Mouse (Mus musculus) kidney, adult 8-10 months (tissue): ENCODE data around the gene Tmem30a.
A peak's percentile ranks its signal among the peaks of the same experiment; 100 is the strongest.

ENCODE experiments used
- DNase-seq, 2 experiments: peaks; one replicate each; pipeline ENCODE4 v3.0.0; 2022

Gene Tmem30a

DNA sequence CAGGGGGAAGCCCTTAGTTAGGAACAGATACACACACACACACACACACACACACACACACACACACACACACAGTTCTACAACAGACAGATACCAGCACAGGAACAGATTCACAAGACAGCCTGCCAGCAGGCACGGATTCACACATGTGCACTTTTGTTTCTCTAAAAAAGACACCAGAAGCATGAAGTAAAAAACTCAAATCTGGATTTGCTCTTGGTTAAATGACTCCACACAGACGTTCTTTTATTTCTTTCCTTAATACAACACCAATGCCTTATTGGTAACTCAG, 7.6 kb downstream of the Tmem30a start:
- DNase-seq, result no peak

DNA sequence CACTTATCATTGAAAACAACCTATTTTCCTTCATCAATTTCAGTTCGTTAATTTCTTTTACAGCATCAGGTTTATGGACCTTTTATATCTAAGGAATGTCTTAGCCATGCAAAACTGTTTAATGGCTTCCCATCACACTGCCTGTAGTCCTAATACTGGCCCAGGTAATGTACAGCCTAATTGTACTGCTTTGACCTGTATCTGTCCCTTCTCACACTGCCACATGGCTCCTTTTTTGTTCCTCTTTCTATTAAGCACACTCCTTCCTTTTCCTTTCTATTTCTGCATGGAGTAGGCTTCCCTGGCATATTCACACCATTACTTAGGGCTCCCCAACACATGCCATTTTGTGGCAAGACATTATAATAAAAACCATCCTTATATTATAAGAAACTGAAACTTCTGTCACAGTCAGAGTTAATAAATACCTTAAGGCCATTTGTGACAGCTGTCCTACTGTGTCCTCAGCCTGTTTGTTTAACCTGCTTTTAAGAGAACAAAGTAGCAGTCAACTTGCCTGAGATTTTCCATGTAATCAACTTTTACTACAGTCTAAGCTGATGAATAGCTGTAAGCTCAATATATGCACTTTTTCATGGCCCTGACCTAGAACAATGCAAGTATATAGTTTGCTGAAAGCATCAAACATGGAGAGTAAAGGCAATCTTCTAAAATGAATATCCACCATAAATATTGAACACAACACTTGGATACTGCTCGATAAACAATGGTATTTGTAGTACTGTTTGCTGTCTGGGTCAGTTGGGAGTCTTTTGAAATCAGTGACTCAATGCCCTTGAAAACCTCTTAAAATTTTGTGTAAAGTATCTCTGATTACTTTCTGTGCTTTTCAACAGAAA, 8.1 kb downstream of the Tmem30a start:
- no peak for DNase-seq

DNA sequence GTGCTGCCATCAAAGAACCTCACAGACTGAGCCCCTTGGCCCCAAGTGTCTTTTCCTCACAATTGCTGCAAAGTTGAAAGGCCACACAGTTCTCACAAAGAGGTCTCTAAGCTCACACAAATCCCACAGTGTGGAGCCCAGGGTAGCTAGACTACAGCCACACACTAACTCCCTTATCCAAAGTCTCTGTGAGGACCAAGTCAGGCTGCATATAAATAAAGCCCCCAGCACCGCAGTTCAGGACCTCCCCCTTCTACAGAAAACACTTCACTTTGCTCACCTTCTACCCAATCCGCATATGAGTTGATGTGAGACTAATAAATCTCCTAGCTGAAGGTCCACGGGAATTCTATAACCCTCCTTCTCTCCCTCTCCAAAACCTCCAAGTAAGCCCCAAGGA, 8.9 kb downstream of the Tmem30a start:
- DNase-seq, result no peak

DNA sequence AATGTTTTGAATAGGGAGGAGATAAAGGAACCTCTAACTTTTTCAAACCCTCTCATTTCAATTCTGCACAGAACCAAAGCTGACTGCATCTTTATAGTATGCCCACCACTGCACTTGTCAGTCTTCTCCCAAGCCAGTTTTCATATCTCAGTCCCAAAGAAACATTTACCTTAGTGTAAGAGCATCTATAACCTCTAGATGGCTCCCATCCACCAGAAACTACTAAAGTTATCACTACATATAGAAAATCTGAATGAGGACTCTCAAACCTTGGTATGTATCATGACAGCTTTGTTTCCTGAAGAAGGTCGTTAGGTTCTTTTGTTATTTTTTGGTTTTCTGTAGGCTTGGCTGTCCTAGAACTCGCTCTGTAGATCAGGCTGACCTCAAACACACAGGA, 14.0 kb downstream of the Tmem30a start:
- DNase-seq, result no peak

DNA sequence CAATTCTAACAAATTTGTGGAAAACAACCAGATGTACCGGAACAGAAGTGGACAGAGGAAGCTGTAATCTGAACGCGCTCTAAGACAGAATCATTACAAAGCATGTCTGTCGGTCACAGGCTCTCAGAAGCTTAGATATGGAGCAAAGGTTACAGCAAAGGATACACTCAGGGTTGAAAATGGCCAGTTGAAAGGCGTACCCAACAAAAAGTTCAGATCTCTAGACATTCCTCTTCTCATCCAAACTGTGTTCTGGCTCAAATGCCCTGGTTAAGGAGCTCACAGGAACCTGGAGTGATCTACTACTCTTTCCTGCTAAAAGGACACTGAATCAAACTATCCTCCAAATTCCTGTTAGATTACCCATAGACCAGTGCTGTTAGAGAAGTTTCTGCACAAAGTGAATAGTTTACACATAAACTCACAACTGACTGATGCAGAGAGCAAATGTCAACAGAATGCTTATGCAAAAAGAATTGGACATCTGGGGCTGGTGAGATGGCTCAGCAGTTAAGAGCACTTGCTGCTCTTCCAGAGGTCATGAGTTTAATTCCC, 26.2 kb downstream of the Tmem30a start:
- peak; percentile 18 to 41 for DNase-seq

DNA sequence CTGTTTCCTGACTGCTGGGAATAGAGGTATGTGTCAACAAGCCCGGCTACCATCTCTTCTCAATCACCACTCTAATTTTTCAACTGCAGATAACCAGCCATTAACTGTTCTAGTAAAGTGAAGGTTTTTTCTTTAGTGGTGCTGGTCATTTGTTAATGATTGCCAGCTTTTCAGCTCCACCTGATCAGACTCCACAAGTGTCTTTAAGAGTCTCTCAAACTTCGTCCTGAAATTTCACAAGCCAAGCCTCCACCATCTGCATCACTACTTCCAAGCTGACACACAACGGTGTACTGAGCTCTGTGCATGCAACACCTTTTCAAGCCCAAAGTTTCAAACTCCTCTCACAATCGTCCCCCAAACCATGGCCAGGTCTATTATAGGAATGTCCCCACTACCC, 28.0 kb downstream of the Tmem30a start:
- DNase-seq, result peak; percentile 17 to 18

DNA sequence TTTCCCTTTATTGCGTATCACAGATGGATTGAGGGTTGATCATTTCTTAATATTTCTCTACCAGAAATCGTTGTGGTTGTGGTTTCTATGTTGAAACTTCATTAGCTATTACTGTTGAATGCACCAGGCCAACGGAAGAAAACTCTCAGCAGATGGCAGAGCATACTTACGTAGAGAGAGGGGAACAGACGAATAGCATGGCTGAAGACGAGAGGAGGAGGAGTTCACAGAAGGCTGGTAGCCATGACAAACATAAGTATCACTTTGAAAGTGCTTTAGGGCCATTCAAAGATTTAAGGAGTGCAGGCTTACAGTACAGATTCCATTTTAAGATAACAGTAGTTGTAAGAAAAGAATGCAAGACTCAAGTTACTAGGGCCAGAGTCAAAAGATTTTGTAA, 30.8 kb downstream of the Tmem30a start:
- DNase-seq, result no peak

DNA sequence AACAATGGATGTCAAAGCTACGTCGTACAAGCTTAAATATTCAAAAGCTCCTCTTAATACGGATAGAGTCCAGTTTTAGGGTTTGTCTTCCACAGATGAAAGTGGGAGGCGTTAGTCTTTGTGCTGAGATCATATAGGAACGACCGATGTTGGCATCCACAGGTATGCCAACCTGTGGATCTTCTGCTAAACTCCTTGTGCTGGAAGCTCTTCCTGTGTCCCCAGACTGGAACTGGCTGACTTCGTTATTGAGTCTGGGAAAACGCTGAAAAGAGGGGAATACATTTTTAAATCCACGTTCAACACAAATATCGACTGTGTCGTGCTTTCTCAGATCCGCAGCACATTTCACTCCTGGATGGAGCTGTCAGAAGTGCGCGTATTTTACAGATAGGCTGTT, 33.2 kb downstream of the Tmem30a start:
- DNase-seq, result peak in 1 of 2 experiments; percentile 11

DNA sequence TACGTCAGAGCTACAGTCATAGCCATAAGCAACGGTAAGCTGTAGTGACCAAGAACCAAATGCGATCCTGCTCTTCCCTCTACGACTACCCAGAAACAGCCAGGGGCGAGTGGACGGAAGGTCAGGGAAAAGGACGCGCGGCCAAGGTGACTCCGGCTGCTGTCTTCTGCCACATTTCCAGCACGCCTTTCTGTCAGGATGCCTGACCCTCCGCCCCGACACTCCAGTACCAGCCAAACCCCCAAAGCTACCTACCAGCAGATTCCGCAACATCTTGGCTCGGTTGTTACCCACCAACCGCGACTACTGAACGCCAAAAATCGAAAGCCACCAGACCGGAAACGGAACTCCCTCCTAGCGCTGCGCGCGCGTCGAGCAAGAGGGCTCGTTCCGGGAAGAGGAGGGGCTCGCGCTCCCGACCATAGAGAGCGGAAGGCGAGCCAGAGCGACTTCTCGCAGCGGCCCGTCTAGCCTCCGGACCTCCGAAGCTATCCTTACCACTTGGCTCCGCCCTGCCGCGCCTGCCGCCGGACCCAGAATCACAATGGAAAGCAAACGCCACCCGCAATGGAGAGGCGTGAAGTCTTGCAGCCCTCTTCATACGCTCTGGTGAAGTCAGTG, 33.8 kb downstream of the Tmem30a start, which contains the start of gene Cox7a2:
Cox7a2 (minus strand) TSS at position 494 of the 621 bp plus-strand sequence.
- DNase-seq, result peak; percentile 97

DNA sequence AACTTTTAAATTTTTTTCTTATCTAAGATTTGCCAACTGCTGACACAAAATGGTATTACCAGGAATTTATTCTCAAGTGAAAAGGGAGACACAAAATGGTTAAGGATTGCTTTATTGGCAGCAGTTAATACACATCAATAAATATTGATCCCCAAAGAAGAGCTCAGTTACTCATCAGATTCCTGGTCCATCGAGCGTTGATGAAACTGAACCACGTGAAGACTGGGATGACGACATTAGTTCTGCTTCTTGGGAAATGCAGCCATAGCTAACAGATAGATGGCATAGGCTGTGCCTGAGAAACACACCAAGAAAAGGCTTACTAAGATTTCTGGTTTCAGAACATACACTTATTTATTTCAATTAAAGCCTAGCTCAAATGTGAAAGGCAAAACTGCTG, 38.0 kb downstream of the Tmem30a start:
- DNase-seq, result no peak

DNA sequence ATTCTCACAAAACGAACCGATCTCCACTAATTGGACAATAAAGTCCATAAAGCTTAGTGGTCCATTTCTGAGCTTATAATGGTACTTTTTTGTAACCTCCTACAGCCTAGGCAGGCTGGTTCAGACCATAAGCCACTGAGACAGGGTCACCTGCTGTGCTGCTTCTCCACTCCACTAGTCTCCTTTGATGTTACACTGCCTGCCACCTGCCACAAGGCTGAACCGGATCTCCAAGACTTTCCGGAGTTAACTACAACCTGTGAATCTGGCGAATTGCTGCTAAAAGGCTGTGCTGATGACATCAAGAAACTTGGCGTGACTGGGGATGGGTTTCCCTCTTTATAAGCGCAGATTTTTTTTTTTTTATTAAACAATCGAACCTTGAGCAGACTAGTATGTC, 41.5 kb downstream of the Tmem30a start:
- DNase-seq, result no peak

DNA sequence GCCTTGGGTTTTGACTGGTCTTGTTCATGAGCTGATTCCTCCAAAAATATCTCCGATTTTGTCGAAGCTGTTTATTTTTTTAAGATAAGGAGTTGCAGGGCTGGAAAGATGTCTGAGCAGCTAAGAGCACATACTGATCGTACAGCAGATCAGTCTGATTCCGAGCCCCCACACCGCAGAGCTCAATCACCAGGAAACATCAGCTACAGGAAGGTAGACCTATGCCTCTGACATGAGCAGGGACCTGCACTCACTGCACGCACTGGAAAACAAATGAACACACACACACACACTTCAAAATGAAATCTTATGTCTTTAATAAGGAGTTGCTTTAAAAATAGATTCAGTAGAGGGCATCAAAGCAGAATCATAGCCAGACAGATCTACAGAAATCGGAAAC, 42.6 kb downstream of the Tmem30a start:
- DNase-seq, result no peak

DNA sequence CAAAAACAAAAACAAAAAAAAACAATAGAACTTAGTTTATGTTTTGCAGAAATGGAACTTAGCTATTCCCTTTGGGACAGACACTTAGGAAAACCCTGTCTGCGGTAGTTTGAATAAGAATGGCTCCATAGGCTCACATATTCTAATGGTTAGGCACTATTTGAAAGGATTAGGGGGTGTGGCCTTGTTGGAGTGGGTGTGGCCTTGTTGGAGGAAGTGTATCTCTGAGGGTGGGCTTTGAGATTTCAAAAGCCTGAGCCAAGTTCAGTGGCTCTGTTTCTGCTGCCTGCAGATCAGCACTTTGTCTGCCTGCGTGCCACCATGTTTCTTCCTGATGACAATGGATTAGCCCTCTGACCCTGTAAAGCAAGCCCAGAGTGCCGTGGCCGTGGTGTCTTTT, 48.3 kb downstream of the Tmem30a start:
- no peak for DNase-seq

DNA sequence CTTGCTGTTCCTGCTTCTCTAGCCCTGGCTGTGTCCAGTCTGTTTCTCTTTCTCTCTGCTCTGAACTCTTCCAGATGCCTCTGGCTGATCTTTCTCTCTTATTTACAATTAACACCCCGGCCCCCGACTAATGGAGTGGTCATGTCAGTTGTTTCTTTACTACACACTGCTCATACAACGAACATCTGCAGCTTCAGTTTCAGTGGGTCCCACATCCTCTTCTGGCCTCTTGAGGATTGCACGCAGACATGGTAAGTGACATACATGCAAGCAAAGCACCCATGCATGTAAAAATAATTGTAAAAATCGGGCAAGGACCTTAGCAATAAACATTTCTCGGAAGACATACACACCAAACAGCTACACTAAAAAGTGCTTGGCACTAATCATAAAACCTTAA, 57.7 kb downstream of the Tmem30a start:
- DNase-seq, result no peak

DNA sequence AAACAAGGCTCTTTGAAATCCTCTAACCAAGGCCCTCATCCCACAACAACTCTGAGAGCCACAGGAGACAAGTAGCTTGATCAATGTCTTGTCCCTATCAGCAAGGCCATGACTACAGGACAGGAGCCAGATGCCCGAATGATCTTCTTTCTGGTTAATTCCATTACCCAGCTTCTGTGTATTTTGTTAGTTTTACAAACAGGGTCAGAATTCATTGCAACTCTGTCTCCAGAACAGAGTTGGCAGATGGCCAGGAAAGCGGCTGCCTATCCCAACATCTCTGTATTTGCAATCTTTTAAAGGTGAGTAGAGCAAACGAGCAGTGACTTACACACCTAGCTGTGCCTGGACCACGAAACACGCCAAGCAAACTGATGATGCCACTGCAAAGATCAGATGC, 63.0 kb downstream of the Tmem30a start:
- DNase-seq, result no peak

DNA sequence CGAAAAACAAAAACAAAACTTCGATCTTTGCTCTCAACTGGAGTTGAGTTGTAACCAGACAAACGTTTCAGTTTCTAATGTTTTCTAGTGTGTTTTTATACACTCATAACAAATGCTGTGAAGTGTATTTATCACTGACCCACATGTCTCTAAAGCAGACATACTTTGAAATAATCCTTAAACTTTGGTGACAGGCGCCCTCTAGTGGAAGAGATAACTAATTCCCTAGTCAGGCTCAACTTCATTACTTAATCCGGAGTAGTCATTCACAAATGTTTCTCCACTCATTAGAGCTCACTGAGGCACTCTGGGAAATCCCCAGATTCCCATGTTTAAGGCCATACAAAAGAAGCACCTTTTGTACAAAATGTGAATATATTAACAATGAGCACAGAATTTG, 70.2 kb downstream of the Tmem30a start:
- no peak for DNase-seq

DNA sequence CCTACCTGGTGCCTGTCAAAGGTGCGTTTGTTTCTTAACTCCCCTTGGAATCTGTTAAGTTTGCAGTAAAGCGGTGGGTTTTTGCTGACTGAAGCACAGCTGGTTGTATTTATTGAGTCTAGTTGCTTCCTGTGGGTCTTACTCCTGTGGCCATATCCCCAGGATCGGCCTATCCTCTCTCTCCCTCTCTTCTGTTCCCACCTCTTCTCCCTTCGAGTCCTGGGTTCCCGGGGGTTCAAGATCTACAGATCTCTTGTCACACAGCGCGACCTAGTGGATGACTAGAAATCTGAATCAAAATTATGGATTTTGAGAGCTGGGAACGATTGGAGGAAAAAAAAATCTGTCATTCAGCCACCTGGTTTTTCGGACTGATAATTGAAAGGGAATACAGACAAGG, 72.3 kb downstream of the Tmem30a start:
- peak in 1 of 2 experiments; percentile 45 for DNase-seq

DNA sequence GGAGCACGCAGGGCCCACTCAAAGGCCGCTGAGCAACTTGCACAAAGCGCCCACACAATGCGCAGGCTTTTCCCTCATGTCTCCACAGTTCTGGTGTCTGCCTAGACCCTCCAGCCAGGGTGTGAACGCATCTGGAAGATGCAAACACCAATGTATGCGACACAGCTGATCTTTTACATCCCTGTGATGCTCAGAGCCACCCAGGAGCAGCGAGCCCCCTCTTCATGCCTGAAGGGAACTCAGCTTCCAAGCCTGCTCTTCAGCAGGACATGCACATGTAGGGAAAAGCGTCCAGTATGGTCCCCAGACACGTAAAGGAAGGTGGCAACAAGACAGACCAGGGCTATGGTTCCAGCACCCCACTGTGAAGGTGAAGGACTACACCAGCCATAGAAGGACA, 73.2 kb downstream of the Tmem30a start:
- no peak for DNase-seq

DNA sequence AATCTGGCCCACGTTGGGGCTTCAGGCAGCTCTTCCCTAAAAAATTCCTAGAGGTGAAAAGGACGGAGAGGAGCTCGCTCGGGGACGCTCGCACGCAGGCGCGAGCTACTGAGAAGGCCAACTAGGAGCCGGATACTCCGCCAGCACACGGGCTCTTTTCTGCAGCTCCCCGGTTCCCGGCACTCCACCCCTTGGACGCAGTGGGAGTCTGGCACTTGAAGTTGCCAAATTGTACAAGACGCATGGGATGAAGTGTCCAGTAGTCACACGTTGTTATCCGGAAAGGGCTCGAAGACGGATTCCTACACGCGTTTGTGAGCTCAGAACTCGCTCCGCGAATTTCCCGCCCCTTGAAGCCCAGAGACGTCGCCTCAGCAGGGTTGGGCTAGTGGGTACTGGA, 73.9 kb downstream of the Tmem30a start:
- DNase-seq, result no peak
